Mouse (Mus musculus) NIH3T3 (cell line): ENCODE measurements at regions not wholly inside any gene's neighbourhood (a gene's known extent, or its start where the extent isn't known, plus 50 kb on each side); places are given as distances from the start of the nearest gene placed in this dataset.

Experiments
- DNase-seq: peaks from one replicate; pipeline ENCODE4 v3.0.0-alpha.2; 2012; ENCODE audit warnings: low read depth

GRCm38 (mm10) chr13:53055697-53056096 is 74.8 kb upstream of the Nfil3 start:
- DNase-seq, result no peak

DNA sequence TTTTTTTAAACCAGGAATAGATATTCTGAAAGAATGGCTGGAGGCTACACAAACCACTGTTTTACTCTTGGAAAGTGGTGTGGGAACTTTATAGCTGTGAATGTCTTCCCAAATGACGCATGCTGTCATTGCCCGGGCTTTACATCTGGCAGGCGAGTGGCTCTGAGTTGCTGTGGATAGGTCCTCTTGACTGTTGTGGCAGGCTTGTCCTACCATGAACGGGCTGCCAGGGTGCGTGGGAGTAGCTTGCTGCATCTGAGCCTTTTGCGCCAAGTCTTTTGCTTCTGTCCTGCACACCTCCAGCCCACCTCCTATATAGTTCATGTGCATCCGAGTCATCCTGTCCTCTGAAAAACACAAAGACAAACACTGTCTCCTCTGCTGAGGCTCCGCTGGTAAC is 72.3 kb upstream of the Nfil3 start:
- no peak for DNase-seq

DNA sequence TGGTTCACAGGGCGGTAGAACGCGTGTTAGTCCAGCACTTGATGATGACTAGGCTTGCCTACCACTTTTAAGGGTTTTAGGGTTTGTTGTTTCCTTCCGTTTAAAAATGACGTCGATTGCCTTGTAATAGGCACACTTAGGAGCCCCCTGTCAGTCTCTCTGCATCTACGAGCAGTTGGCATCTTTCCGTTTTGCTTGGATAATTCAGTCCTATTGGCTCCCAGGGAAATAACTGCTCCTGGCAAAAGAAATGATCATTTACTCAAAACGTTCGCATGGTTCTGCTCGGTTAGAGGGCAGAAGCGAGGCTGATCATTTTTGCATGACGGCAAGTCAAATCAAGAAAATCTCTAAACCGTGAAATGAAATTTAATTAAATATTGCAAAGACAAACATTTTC is 71.9 kb upstream of the Nfil3 start:
- no peak for DNase-seq

DNA sequence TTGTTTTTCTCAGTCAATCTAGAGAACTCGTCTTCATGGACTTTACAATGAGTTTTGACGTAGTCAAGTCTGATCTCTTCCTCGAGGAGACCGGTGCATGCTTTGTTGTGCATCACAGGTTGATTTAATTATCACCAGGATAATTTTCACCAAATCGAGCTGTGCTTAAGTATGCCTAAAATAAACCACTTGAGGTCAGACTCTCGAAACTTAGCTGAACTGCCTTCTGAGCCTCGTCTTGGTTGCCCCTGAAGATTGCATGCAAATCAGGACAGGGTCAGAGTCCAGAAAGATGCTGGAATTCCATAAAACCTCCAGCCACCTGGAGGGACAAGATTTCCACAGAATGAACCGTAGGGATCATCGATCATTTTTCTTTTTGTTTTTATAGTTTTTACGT is 71.3 kb upstream of the Nfil3 start:
- no peak for DNase-seq

DNA sequence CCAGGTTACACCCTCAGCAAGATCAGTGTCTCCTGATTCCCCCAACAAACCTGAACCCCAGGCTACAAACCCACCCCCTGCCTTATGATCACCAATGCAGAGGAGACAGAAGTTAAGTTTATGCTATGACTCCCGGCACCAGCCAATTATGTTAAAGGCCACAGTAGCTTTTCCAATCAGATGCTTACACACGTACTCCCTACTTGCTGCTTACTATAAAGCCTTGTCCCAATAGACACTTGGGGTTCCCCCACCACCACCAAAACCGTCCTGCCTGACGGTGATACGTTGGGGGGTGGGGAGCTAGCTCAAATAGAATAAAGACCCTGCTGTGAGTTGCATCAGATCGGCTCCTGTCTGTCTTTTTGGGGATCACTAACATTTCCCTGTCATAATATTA is 70.5 kb upstream of the Nfil3 start:
- DNase-seq, result no peak

- no peak for DNase-seq
These were observed 68.3 kb upstream of the Nfil3 start for GRCm38 (mm10) chr13:53049176-53049575.

GRCm38 (mm10) chr13:53033189-53033943 is 52.5 kb upstream of the Nfil3 start:
- peak; percentile 80 for DNase-seq
